Mouse (Mus musculus) ES-E14 (cell line): Measurements from ENCODE around the gene N4bp2l2. TPM values are rescaled to one million over a fixed set of nuclear protein-coding genes. Genes with fewer than 3 reads are reported as not detected.

Experiments used
- DNase-seq: peaks from one replicate; pipeline ENCODE4 v3.0.0-alpha.2; 2013; ENCODE audit warnings: low read depth, low spot score
- H3K27ac ChIP-seq: 2 replicates; pipeline ENCODE4 v1.5.1; 2012; ENCODE audit warnings: low read depth, mild to moderate bottlenecking, low read length, moderate library complexity, mixed read lengths; ENCODE audit not compliant: poor library complexity, insufficient read depth, severe bottlenecking
- H3K36me3 ChIP-seq: 2 replicates; pipeline ENCODE4 v1.6.1; 2012; ENCODE audit warnings: mild to moderate bottlenecking, low read length, moderate library complexity, mixed read lengths; ENCODE audit not compliant: control insufficient read depth, poor library complexity, insufficient read depth, severe bottlenecking
- H3K4me1 ChIP-seq, 2 experiments: fragments of 150-350 bp in 1 of 2; sonication (generic) in 1 of 2; 2 replicates each; pipeline ENCODE4 v1.6.1; 2012; ENCODE audit warnings: low read length in 2 of 2, mild to moderate bottlenecking in 1 of 2, mixed read lengths in 1 of 2; ENCODE audit not compliant: control insufficient read depth in 2 of 2, insufficient read depth in 2 of 2, poor library complexity in 1 of 2
- H3K4me3 ChIP-seq, 2 experiments: fragments of 150-350 bp in 1 of 2; sonication (generic) in 1 of 2; 2 replicates each; pipeline ENCODE4 v1.5.1; 2012; ENCODE audit warnings: low read length in 2 of 2, low read depth in 1 of 2, mild to moderate bottlenecking in 1 of 2, mixed read lengths in 1 of 2; ENCODE audit not compliant: insufficient read depth in 1 of 2, poor library complexity in 1 of 2, severe bottlenecking in 1 of 2
- H3K9ac ChIP-seq: 2 replicates; pipeline ENCODE4 v1.6.1; 2012; ENCODE audit warnings: low read depth, mild to moderate bottlenecking, low read length, mixed read lengths; ENCODE audit not compliant: poor library complexity, insufficient read depth, severe bottlenecking
- H3K9me3 ChIP-seq: fragments of 150-350 bp; sonication (generic); 2 replicates; pipeline ENCODE4 v1.6.1; 2012; ENCODE audit warnings: low read depth, mild to moderate bottlenecking, low read length; ENCODE audit not compliant: control insufficient read depth, insufficient read depth
- CHD2 ChIP-seq: IDR thresholded peaks from 2 replicates; pipeline ENCODE4 v1.6.1; 2014; ENCODE audit warnings: mild to moderate bottlenecking, low read depth, low read length, inconsistent platforms
- HCFC1 ChIP-seq: IDR thresholded peaks from 2 replicates; pipeline ENCODE4 v1.6.1; 2012; ENCODE audit warnings: low read length, inconsistent platforms, borderline replicate concordance; ENCODE audit not compliant: insufficient read depth
- MAFK ChIP-seq: IDR thresholded peaks from 2 replicates; pipeline ENCODE4 v1.6.1; 2014; ENCODE audit warnings: mild to moderate bottlenecking, low read depth, low read length, inconsistent platforms; ENCODE audit not compliant: insufficient read depth
- ZC3H11A ChIP-seq: IDR thresholded peaks from 2 replicates; pipeline ENCODE4 v1.6.1; 2012; ENCODE audit warnings: low read depth, mild to moderate bottlenecking, inconsistent platforms, low read length, borderline replicate concordance
- ZNF384 ChIP-seq: IDR thresholded peaks from 2 replicates; pipeline ENCODE4 v1.6.1; 2012; ENCODE audit warnings: low read depth, low read length, inconsistent platforms
- in situ Hi-C, 2 experiments: fragments of 600-800 bp; cut with MboI; formaldehyde crosslinking; loops; one replicate each; pipeline ENCODE4 v1.15.1; 2025; ENCODE audit warnings: low sequenced_read_pairs in 2 of 2, inconsistent platforms in 1 of 2; ENCODE audit not compliant: unreplicated experiment in 2 of 2
- total RNA-seq: library from RNA; depleted of rRNA; stranded (reverse); fragments of 300-350 nt; gene quantifications from 2 replicates; pipeline ENCODE4 v1.2.3, GENCODE M21; 2012

The N4bp2l2 gene
- total RNA-seq, 1 experiment, result 58.4 TPM

GRCm38 (mm10) chr5:150574403-150574802, 91.6 kb downstream of the N4bp2l2 start:
- Histone ChIP-seq H3K9me3 (no peaks in the 10 kb centered on the region), H3K27ac (no peak overlapping the region), H3K4me1 (no peaks in the 10 kb centered on the region), H3K4me3 (no peak overlapping the region), H3K9ac (no peak overlapping the region), H3K36me3 (peaks cover 6% of the 10 kb centered on the region)
- no peak for TF ChIP-seq MAFK
- TF ChIP-seq CHD2, result no peak
- TF ChIP-seq HCFC1, result no peak
- no peak for TF ChIP-seq ZNF384
- TF ChIP-seq ZC3H11A, result no peak
- in situ Hi-C loops, result no loop called here
- no peak for DNase-seq

DNA sequence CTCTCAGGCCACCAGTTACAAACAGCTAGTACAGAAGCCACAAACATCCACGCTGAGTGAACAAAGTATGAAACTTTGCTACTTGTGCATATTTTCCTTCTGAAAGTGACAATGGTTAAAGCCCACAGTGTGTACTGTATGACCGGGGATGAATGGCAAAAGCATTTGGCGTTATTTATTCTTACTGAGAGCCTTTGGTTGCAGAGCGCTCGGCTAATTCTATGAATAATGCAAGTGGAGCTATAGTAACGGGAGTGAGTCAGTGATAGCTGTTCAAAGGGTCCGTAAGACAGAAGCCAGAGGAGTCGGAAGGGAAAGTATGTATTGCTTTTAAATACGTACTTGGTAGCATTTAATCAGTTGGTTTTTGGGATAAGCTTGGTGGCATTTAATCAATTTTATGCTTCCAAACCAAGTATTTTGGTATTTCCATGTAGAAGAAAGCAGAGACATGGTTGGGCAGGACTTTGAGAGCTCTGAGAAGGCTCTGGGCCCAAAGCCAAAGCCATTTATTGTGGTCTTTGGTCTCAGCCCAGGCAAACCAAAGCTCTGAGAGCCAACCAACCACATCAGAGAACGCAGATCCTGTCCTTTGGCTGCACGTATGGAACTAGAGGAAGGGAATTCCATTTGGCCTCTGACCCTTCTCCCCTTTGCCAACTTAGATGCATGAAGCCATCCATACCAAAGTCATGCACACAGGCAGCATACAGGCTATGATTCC, 95.3 kb downstream of the N4bp2l2 start:
- in situ Hi-C loops, result no loop called here
- Histone ChIP-seq H3K4me1 (no peaks in the 10 kb centered on the region), H3K36me3 (peaks cover 22% of the 10 kb centered on the region), H3K4me3 (no peak overlapping the region), H3K27ac (no peak overlapping the region), H3K9me3 (no peaks in the 10 kb centered on the region), H3K9ac (no peak overlapping the region)
- TF ChIP-seq HCFC1 (no peak), ZC3H11A (no peak), CHD2 (no peak), ZNF384 (no peak), MAFK (no peak)
- DNase-seq, result no peak

DNA sequence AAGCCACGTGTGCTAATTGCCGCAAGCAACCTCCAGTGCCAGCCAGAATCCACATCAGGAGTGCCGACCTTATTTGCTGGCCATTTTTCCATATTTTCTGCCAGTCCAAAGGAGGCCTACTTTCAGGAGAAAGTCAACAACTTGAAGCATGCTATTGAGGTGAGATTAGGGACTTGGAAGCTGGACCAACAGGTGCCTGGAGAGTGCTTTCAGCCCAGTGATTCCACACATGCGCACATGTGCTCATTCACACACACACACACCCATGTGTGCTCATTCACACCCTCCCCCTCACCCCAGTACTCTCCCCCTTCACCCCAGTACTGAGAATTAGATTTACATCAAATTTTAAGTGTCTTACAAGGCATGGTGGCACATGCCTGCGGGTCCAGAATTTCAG, 99.0 kb downstream of the N4bp2l2 start:
- in situ Hi-C loops, result no loop called here
- H3K27ac ChIP-seq, result no peak overlapping the region
- peaks cover 30% of the 10 kb centered on the region for H3K36me3 ChIP-seq
- H3K9ac ChIP-seq, result no peak overlapping the region
- TF ChIP-seq ZC3H11A (no peak), CHD2 (no peak), MAFK (no peak), ZNF384 (no peak), HCFC1 (no peak)
- no peak for DNase-seq
- no peak overlapping the region for H3K4me3 ChIP-seq
- no peaks in the 10 kb centered on the region for H3K4me1 ChIP-seq
- H3K9me3 ChIP-seq, result no peaks in the 10 kb centered on the region

GRCm38 (mm10) chr5:150566226-150566625, 99.8 kb downstream of the N4bp2l2 start:
- Histone ChIP-seq H3K4me3 (no peak overlapping the region), H3K4me1 (no peaks in the 10 kb centered on the region), H3K36me3 (peaks cover 37% of the 10 kb centered on the region), H3K9me3 (no peaks in the 10 kb centered on the region), H3K9ac (no peak overlapping the region), H3K27ac (no peak overlapping the region)
- in situ Hi-C loops, result no loop called here
- TF ChIP-seq ZNF384 (no peak), HCFC1 (no peak), MAFK (no peak), CHD2 (no peak)
- no peak for DNase-seq
